Mouse (Mus musculus) hindbrain, embryonic 10.5 days (tissue): ENCODE data around the gene Gm19935. TPM values are rescaled to one million over a fixed set of nuclear protein-coding genes. Genes with fewer than 3 reads are reported as not detected.

Experiments
- polyA plus RNA-seq: library from polyadenylated mRNA; unstranded; fragments of >200 nt; fragmentation: Nextera tagmentation; extraction: Ambion mirVana; gene quantifications from 2 replicates; pipeline ENCODE4 v1.2.1, GENCODE M21; 2016

Gm19935 gene
- polyA plus RNA-seq, 1 experiment from 2014 or later = 0.73 TPM

Other genes starting within 250 kb of the Gm19935 start
- gene Chd9, start 11.0 kb upstream of the Gm19935 start, polyA plus RNA-seq = 38.0 and 40.2 TPM in 2 replicates